In genomic region chr4:63215185-63215992, GRCm38 (mm10) we compare ENCODE assay signal across 8 mouse cellular contexts. TPM values are rescaled to one million over a fixed set of nuclear protein-coding genes. Genes with fewer than 3 reads are reported as not detected.
DNase-seq lines count a peak whose midpoint lies in the region; ATAC-seq and TF ChIP-seq lines count a peak whose summit lies in the region.

No protein-coding gene starts in this region.

- H3K4me1 ChIP-seq in G1E (ENCODE audit: insufficient read depth, low read depth, low read length) = no peaks in the 10 kb centered on the region
- peaks cover 6% of the 10 kb centered on the region; the same call in 1 of the 2 replicates for H3K4me1 ChIP-seq in forebrain, postnatal 0 days (ENCODE audit: insufficient read depth)
- peaks cover 38% of the 10 kb centered on the region for H3K4me1 ChIP-seq in hindbrain, embryonic 10.5 days (replicated peaks)

- peak overlapping the region; percentile 100 for H3K4me2 ChIP-seq in forebrain, postnatal 0 days (ENCODE audit: low read depth)

- no peak for DNase-seq in G1E (ENCODE audit: low spot score)
- DNase-seq in cerebellum, adult 18-20 months = peak; percentile 72 to 91
- DNase-seq in forebrain, postnatal 0 days = peak; percentile 80
- peak; percentile 83 for DNase-seq in hindbrain, embryonic 10.5 days (ENCODE audit: low spot score)
- peak; percentile 67 to 70 for DNase-seq in layer of hippocampus, postnatal 14 days (ENCODE audit: low spot score in 2 of 2)
- DNase-seq in lung, postnatal 36 days = peak; percentile 73
- DNase-seq in retina, embryonic 14.5 days (ENCODE audit: low spot score) = peak; percentile 81
- DNase-seq in thymus, postnatal 36 days = peak; percentile 84 to 86

- H3K27me3 ChIP-seq in G1E (ENCODE audit: insufficient read depth, low read length) = no peaks in the 10 kb centered on the region; the same call in 1 of the 2 replicates
- peaks cover 44% of the 10 kb centered on the region for H3K27me3 ChIP-seq in forebrain, postnatal 0 days (ENCODE audit: insufficient read depth, low read length)
- H3K27me3 ChIP-seq in hindbrain, embryonic 10.5 days (ENCODE audit: insufficient read depth, poor library complexity, severe bottlenecking) = peaks cover 56% of the 10 kb centered on the region

- WGBS in forebrain, postnatal 0 days = 2% methylated on average over 67 of the region's 71 CpGs
- WGBS in hindbrain, embryonic 10.5 days = under 1% methylated on average over 71 of the region's 71 CpGs

- no peak for ATAC-seq in G1E (ENCODE audit: extremely low read depth, insufficient number of reproducible peaks, low FRiP score, poor library complexity, severe bottlenecking)
- peak; percentile 65 for ATAC-seq in forebrain, postnatal 0 days

- no peak overlapping the region for H3K27ac ChIP-seq in forebrain, postnatal 0 days (ENCODE audit: low read depth, low read length)
- peak overlapping the region; percentile 90 for H3K27ac ChIP-seq in hindbrain, embryonic 10.5 days

- peaks cover 88% of the 10 kb centered on the region for H3K9me3 ChIP-seq in G1E (replicated peaks)
- H3K9me3 ChIP-seq in forebrain, postnatal 0 days (ENCODE audit: low read length) = no peaks in the 10 kb centered on the region
- no peaks in the 10 kb centered on the region for H3K9me3 ChIP-seq in hindbrain, embryonic 10.5 days

- TF ChIP-seq CTCF in G1E (IDR thresholded peaks at IDR 0.05; ENCODE audit: low read depth, low read length) = no peak
- TF ChIP-seq CTCF in forebrain, postnatal 0 days (IDR thresholded peaks at IDR 0.05; ENCODE audit: low read depth) = peak; percentile 95

- H3K4me3 ChIP-seq in G1E (ENCODE audit: low read depth, low read length) = peak overlapping the region; percentile 7; the same call in 1 of the 2 replicates
- peak overlapping the region; percentile 51 for H3K4me3 ChIP-seq in forebrain, postnatal 0 days (ENCODE audit: low read depth, low read length)
- peak overlapping the region; percentile 91 for H3K4me3 ChIP-seq in hindbrain, embryonic 10.5 days

- H3K9ac ChIP-seq in forebrain, postnatal 0 days = peak overlapping the region; percentile 35; the same call in 1 of the 2 replicates

- H3K36me3 ChIP-seq in G1E (replicated peaks) = no peaks in the 10 kb centered on the region
- H3K36me3 ChIP-seq in forebrain, postnatal 0 days (ENCODE audit: insufficient read depth) = no peaks in the 10 kb centered on the region
- H3K36me3 ChIP-seq in hindbrain, embryonic 10.5 days = no peaks in the 10 kb centered on the region

RNA-seq across cellular contexts. Expression of gene Col27a1, which starts 1.6 kb away (rescaled TPM):
- total RNA-seq in G1E (2014; fragmentation: Nextera tagmentation) = not detected in 2 replicates
- total RNA-seq in G1E (2017) = under 0.01 and 0.16 TPM in 2 replicates
- not detected in 2 replicates for polyA plus RNA-seq in G1E (2012)
- 2.2 and 5.3 TPM in 2 replicates for total RNA-seq in forebrain, postnatal 0 days (2014; rRNA removed)
- polyA plus RNA-seq in forebrain, postnatal 0 days (2015; fragmentation: Nextera tagmentation; extraction: Ambion mirVana) = 0.33 and 0.56 TPM in 2 replicates
- 2.4 and 3.3 TPM in 2 replicates for polyA plus RNA-seq in hindbrain, embryonic 10.5 days (2016; fragmentation: Nextera tagmentation; extraction: Ambion mirVana)
- total RNA-seq in layer of hippocampus, postnatal 14 days (2021) = 1 to 10 TPM; 3.1 to 3.8 TPM

RNA-seq across cellular contexts. Expression of gene Kif12, which starts 43.5 kb away (rescaled TPM):
- total RNA-seq in G1E (2014; fragmentation: Nextera tagmentation) (not detected in 2 replicates), G1E (2017) (0.06 TPM in 1 of 2 replicates, not detected in the other)
- polyA plus RNA-seq in G1E (2012) = not detected in 2 replicates
- 0.19 TPM in 1 of 2 replicates, not detected in the other for total RNA-seq in forebrain, postnatal 0 days (2014; rRNA removed)
- not detected in 2 replicates for polyA plus RNA-seq in forebrain, postnatal 0 days (2015; fragmentation: Nextera tagmentation; extraction: Ambion mirVana)
- 0.04 TPM in 1 of 2 replicates, not detected in the other for polyA plus RNA-seq in hindbrain, embryonic 10.5 days (2016; fragmentation: Nextera tagmentation; extraction: Ambion mirVana)
- total RNA-seq in layer of hippocampus, postnatal 14 days (2021) = not detected

Comparison
In these comparisons a context has a peak if more than half of its experiments do, and no peak if none do; other contexts are left out.
1. H3K4me3 ChIP-seq: peak in every context shown above with its lines; median percentile 91 in hindbrain, embryonic 10.5 days; 51 in forebrain, postnatal 0 days; 7 in G1E.